Mouse (Mus musculus) embryonic fibroblast, embryonic 13.5 days (primary cell): ENCODE data around the gene Tmem97.

Source experiments
- CTCF ChIP-seq: IDR thresholded peaks from 2 replicates; pipeline ENCODE4 v1.5.1; 2011; ENCODE audit warnings: mild to moderate bottlenecking, control low read depth, low read length, moderate library complexity, borderline replicate concordance; ENCODE audit not compliant: insufficient read depth
- POLR2A ChIP-seq: IDR thresholded peaks from 2 replicates; pipeline ENCODE4 v1.6.1; 2011; ENCODE audit warnings: low read depth, mild to moderate bottlenecking, control low read depth, low read length, moderate library complexity

GRCm38 (mm10) chr11:78499543-78499942, 51.0 kb downstream of the Tmem97 start:
- TF ChIP-seq CTCF (no peak), POLR2A (no peak)
